Mouse (Mus musculus) embryonic stem cell, embryonic (primary cell): ENCODE measurements around the gene Gpr82.

ENCODE experiments used
- CTCF ChIA-PET, 4 experiments: fragments of 300-600 bp in 2 of 4; fragments of 350-600 bp in 2 of 4; sonication (Branson Sonifier 250); formaldehyde crosslinking; loops; one replicate each; lab custom pipeline; 2022; ENCODE audit warnings: inconsistent platforms in 2 of 4; lab: Charles Lee
- POLR2A ChIA-PET, 4 experiments: fragments of 300-600 bp in 2 of 4; fragments of 350-600 bp in 2 of 4; sonication (Branson Sonifier 250); formaldehyde crosslinking; loops; one replicate each; lab custom pipeline; 2022; ENCODE audit warnings: antibody characterized with exemption in 4 of 4, inconsistent platforms in 1 of 4; lab: Charles Lee

Gpr82 gene

GRCm38 (mm10) chrX:13681748-13682147 lies 20.6 kb downstream of the Gpr82 start:
- ChIA-PET CTCF (no interaction called here), POLR2A (no interaction called here)

GRCm38 (mm10) chrX:13686589-13686988 lies 25.4 kb downstream of the Gpr82 start:
- ChIA-PET POLR2A (no interaction called here), CTCF (no interaction called here)

- CTCF ChIA-PET, result no interaction called here
- POLR2A ChIA-PET, result no interaction called here
Observed at GRCm38 (mm10) chrX:13688356-13688755, 27.2 kb downstream of the Gpr82 start.

- ChIA-PET POLR2A (interaction anchor here in 1 of 4 experiments (0.7 kb wide), 1 partner anchor 526 kb away, joined by 3 read pairs; no protein-coding TSS in a partner anchor), CTCF (no interaction called here)
Observed at GRCm38 (mm10) chrX:13691865-13692264, 30.7 kb downstream of the Gpr82 start.

GRCm38 (mm10) chrX:13700681-13701080 lies 39.5 kb downstream of the Gpr82 start:
- CTCF ChIA-PET, result no interaction called here

GRCm38 (mm10) chrX:13705051-13705450 lies 43.9 kb downstream of the Gpr82 start:
- POLR2A ChIA-PET, result no interaction called here
- CTCF ChIA-PET, result no interaction called here

More at GRCm38 (mm10) chrX:13700681-13701080, 39.5 kb downstream of the Gpr82 start:
- POLR2A ChIA-PET, result no interaction called here

- POLR2A ChIA-PET, result no interaction called here
- CTCF ChIA-PET, result interaction anchor here in 2 of 4 experiments (0.6 to 0.8 kb wide), 2 partner anchors 88 to 417 kb away, joined by 3 to 14 read pairs; no protein-coding TSS in a partner anchor
Observed at GRCm38 (mm10) chrX:13710174-13710573, 49.0 kb downstream of the Gpr82 start.
